Mouse (Mus musculus): ENCODE measurements around the gene Padi1.

Gene Padi1

DNA sequence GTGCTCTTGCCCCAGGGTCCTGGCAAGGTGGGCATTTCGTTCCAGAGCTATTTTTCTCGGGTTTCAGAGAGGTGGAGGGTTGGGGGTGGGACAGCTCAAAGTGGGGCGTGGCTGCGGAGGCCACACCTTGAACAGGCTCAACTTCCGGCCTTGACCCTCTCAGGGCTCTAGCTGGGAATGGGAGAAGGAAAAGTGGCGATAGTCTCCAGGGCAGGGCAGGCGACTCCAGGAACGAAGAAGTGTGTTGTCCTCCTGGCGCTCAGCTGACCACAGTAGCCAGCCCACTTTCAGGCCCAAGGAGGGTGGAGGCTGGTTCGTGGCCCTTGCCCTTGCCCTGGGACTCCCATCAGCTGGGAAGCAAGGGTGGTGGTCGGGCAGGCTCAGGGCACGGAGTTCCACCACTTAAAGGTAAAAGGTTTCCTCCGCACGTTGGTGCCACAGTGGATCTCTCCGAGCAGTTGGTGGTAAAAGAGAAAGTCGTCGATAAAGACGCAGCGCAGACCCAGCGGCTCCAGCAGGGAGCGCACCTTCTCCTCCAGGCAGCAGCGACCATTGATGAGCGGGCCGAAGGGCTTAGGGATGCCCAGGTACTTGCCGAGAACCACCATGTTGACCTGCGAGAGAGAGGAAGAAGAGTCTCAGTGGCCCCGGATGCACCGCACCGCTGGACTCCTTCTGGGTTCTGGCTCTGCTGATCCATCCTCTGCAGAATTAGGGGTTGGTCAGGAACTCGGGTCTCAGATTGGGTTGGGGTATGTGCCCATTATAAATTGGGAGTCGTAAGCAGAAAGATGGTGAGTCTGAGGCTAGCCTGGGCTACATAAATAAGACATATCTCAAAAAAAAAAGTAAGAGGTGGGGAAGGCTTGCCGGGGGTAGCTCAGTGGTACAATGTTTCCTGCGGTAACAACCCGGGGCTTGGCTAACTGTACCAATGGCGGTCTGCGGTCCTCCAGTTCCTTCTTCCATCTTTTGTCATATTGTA is 31.0 kb downstream of the Padi1 start:
- peak; percentile 28 to 31 for DNase-seq

DNA sequence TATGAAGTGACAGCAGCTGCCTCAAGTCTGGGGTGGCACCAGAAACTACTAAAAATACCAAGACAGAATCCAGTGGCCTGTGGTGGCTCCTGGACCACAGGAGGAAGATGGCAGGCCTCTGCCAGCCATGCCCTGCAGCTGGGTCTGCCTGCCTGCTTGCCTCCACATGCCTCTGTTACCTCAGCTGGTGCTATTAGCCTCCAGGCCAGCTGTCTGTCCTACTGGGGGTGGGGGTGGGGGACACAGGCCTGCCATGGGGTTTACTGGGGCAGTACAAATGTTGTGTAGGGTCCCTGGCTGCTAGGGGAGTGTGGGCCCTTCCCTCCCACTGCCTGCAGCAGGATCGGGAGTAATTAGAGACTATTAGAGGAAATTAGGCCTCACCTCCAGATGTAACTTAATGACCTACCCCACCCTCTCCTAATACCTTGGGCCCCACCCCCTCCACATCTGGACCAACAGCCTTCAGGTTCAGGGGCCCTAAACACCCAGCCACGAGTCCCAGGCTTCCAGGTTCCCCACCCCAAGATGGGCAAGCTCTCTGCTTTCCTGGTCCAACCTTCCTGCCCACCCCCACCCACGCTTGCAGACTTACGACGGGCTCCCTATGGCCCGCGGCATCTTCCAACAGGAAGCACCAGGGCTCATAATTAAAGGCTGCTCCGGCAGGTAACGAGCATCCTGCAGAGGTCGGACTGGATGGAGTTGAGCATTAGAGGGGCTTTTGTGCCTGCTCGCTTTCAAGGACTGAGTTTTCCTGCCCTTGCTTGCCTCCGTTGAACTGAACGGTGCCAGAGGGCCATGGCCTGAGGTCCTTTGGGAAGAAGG is 32.0 kb downstream of the Padi1 start:
- no peak for DNase-seq

DNA sequence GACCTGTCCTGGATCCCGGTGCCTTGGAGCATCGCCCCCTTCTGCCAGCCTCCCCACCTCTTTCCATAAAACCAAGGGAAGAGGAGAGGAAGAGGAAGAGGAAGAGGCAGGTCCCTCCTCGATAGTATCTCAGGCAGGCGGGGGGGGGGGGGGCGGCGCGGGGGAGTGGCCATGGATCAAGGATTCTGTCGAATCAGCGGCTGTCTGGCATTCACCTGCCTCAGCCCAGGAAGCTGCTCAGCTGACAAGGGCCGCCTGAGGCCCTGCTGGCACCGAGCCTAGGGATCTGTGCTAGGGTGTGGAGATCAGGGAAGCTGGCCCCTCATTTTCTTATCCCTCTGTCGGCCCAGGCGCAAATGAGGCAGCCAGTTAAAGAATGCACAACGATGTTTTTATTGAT is 33.0 kb downstream of the Padi1 start:
- DNase-seq: no peak

DNA sequence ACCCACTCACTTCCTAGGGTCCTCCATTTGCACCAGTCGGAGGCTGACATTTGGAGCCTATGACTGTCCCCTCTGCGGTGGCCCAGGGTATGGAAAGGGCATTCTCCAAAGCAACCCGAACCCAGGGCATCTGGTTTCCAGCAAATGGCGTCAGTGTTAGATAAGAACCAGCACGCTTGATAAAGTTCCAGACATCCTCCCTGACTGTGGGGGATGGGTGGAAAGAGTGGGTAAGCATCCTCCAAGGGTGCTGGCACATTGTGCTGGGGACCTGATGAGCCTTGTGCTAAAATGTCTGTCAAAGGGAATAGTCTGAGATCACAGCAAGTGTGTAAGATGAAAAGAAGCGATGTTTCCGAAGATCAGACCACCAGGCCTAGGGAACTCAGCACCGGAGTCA is 33.4 kb downstream of the Padi1 start:
- DNase-seq: no peak

DNA sequence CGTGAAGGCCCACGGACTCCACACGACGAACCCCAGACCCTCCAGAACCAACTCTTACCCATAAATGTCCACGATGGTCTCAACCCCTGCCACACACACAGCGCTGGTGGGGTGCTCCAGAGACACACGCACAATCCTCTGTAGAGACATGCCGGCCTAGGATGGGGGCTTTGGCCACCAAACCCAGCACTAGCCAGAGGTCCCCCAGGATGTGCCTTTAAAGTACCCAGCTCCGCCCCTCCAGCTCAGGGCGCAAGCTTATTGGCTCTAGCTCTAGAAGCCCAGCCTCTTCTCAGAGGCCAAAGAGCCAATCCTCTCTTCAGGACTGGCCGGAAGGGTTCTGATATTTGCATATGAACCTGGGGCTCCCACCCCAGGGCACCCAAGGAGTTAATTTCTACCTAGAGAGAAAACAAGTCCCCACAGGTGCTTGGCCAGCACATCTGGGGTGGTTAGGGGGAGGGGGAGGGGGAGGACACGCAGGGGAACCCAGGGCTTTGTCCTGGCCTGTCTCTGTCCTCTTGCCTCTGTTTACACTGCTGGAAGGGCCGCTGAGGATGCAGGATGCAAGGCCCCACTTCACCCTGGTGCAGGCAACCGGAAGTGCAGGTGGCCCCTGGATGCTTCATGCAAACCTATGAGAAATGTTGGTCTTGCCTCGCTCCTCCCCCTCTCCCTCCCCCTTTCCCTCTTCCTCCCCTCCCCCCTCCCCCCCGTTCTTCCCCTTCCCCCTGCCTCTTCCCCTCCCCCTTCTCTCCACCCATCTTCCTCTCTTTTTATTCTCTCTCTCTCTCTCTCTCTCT is 34.9 kb downstream of the Padi1 start, which contains the start of gene Padi3:
TSS of gene Padi3 (minus strand) at position 191 of the 803 bp plus-strand sequence.
- DNase-seq: peak; percentile 36 to 73

DNA sequence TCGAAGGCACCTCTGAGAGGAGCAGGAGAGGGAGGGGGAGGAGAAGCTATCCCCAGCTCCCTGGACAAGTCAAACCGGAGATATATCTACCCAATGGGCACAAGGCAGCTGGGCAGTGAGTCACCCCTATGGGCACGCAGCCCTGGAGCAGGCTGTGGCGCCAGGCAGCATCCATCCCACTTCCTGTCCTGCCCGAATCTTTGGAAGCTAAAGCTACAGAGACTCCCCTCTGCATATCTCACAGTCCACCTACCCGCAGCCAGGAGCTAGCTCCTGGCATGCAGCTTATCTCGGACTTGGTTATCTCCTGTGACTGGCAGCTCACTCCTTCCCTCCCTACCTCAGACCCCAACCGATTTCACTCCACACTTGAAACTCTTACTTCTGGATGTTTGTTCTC is 36.5 kb downstream of the Padi1 start:
- no peak for DNase-seq

GRCm38 (mm10) chr4:140804601-140805000 is 41.0 kb downstream of the Padi1 start:
- no peak for DNase-seq

- no peak for DNase-seq
Measured at GRCm38 (mm10) chr4:140801364-140801763, 44.2 kb downstream of the Padi1 start.

DNA sequence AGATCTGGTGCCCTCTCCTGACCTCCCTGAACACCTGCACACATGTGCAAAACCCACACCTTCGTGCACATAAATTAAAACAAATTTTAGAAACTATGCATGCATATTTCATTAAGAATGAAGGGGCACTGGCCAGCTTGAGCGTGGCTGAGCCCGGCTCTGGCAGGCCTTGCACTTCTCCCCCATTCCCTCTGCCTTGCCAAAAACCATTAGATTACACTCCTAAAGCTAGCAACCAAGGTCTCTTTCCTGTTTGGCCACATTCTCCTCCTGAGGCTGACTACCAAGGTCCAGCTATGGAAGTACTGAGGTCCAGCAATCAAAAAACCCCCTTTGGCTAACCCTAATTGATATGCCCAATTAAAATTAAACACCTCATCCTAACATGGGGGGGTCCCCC is 48.8 kb downstream of the Padi1 start:
- DNase-seq: no peak

DNA sequence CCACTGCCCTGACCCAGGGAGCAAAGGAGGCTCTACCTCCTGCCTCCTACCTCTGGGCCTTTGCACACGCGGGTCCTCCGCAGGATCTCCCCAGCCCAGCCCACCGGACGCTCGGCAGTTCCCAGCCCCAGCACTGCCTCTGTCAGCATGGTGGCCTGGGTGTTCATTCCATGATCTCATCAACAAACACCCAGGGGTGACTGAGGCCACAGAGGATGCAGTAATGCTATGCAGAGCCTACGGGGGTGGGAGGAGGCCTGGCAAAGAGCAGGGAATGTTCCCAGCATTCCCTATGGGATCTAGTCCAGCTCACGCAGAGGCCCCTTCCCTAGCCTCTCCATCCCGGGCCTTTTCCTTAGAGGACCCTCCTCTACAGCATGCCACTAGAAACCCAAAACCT is 50.9 kb downstream of the Padi1 start:
- no peak for DNase-seq

DNA sequence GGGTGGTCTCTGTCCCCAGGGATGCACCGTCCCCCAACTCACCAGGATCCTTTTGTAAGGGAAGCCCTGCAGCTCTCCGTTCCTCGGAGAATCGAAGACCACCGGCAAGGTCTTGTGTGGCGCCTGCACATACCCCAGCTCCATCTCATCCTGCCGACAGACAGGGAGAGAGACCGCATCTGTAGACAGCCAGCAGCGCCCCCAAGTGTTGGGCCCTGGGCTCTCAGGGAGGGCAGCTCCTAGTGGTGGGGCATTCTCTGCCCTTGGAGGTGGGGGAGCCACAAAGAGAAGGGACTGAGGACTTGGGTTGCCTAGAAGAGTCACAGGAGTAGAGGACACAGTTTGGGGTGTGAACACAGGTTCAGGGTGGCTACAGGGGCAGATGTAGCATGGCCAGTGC is 51.8 kb downstream of the Padi1 start:
- no peak for DNase-seq

- DNase-seq: no peak
Measured at GRCm38 (mm10) chr4:140792584-140792983, 53.0 kb downstream of the Padi1 start.

GRCm38 (mm10) chr4:140791071-140791470 is 54.5 kb downstream of the Padi1 start:
- DNase-seq: no peak

DNA sequence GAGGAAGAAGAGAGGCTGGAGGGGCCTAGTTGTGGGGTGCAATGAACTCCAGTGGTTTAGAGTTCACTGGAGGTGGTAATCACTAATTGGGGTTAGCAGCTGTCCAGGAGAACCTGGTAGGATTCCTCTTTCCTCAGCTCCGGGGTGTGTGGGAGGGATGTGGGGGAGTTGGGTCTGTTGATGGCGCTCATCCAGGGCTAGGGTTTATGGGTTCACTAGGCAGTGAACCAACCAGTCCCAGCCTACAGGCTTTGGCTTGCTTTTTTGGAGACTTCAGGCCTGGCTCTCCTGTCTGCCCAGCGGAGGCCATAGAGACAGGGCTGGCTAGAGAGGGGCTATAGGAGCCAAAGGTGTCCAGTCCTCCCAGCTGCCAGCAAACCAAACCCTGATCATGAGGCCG is 55.6 kb downstream of the Padi1 start:
- DNase-seq: no peak

GRCm38 (mm10) chr4:140788983-140789382 is 56.6 kb downstream of the Padi1 start:
- peak; percentile 34 to 57 for DNase-seq

GRCm38 (mm10) chr4:140788264-140788663 is 57.3 kb downstream of the Padi1 start:
- DNase-seq: no peak

DNA sequence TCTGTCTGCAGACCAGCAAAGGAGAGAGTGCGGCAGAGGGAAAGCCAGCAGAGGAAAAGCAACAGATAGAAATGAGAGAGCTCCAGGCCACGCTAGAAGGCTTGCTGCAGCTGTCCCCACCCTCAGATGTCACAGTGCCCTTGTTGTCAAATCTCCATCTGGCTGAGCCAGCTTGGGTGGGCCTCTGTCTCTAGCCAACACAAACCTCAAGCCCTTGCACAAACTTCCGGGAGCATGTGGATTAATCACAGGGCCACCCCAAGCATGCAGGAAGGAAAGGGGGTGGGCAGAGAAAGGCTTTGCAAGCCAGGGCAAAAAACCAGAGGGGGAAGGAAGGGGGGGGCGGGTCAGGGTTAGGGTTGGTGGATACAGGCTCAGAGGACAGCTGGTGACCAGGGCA is 58.2 kb downstream of the Padi1 start:
- no peak for DNase-seq

DNA sequence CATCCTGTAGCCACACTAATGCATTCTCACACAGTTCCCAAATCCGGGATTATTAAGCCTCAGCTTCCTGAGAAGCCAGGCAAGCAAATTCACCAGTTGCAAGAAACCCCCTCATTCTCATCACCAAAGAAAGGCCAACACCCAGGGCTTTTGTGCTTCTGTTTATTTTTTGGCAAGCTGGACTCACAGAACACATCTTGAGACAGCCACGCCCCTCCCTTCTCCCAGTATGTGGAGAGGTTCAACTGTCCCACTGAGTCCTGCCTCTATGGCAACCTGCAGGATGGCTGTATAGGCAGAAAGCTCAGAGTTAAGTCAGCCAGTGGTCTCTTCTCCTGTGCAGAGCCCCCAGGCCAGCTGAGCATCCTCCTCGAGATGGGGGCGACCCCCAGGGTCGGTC is 60.4 kb downstream of the Padi1 start:
- no peak for DNase-seq

GRCm38 (mm10) chr4:140784292-140784945 is 61.2 kb downstream of the Padi1 start:
- no peak for DNase-seq

DNA sequence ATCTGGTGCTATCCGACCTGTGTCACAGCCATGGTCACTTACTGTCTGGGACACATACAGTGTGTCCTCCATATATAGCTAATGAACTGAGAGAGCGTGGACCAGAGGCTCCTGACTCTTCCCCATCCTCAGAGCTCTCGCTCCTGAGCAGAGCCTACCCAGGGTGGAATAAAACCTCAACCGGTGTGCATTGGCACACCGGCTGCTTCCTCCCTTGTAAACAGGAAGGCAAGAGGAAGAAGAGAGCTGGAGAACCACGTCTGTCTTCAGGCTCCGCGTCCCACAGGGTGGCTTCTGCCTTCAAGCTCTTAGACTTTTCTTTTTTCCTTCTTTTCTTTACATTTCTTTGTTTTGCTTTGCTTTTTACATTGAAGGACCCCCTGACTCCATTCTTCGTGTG is 62.8 kb downstream of the Padi1 start:
- peak in 1 of 2 experiments; percentile 26 for DNase-seq

DNA sequence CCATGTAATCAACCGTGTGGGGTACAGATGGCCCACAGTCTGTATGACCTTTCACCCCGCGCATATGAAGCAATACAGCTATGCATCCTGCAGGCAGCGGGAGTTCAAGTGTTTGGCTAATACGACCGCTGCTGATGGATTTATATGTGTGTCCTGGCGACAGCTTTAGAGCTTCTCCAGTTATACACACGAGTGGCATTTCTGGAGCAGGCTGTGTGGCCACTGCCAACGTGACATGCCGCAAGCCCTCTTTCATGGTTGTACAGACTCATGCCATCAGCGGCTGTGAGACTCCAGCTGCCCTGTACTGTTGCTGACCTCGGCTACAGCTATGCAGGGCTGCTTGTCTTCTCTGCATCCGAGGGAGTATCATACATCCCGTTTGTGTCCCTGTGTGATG is 65.1 kb downstream of the Padi1 start:
- DNase-seq: no peak

- DNase-seq: no peak
Measured at GRCm38 (mm10) chr4:140779803-140780397, 65.7 kb downstream of the Padi1 start.
